Mouse (Mus musculus): ENCODE results near the gene Cmtm6. TPM values are rescaled to one million over a fixed set of nuclear protein-coding genes. Genes with fewer than 3 reads are reported as not detected.

Gene Cmtm6
- polyA plus RNA-seq (2021; fragmentation: Nextera tagmentation): 13.7 and 17.7 TPM in 2 replicates
- long read RNA-seq, experiment 1, transcript Cmtm6-201 (4 exons, 3,383 nt): major isoform, 135 of 157 reads
- long read RNA-seq, experiment 1, partial matches to known transcripts: 5 of 157 reads
- long read RNA-seq, experiment 1, other reads (novel, unspliced or antisense): 17 of 157 reads
- long read RNA-seq, experiment 2, transcript Cmtm6-201 (4 exons, 3,383 nt): major isoform, 17 of 31 reads
- long read RNA-seq, experiment 2, partial matches to known transcripts: 11 of 31 reads
- long read RNA-seq, experiment 2, other reads (novel, unspliced or antisense): 3 of 31 reads

GRCm38 (mm10) chr9:114731011-114731755, at the start of gene Cmtm6:
Cmtm6 (plus strand) TSS chr9:114731116.

GRCm38 (mm10) chr9:114688252-114688952, 42.5 kb upstream of the Cmtm6 start, which contains the start of gene Dync1li1:
Dync1li1 (plus strand) TSS chr9:114688790.

GRCm38 (mm10) chr9:114781526-114782212, 50.8 kb downstream of the Cmtm6 start, which contains the start of gene Cmtm7:
Cmtm7 (minus strand) TSS chr9:114781856.

Other genes with a start within 250 kb of the Cmtm6 start
- not detected in 2 replicates for gene Ccr4, start 226.2 kb upstream of the Cmtm6 start, polyA plus RNA-seq (2021; fragmentation: Nextera tagmentation)
- not detected in 2 replicates for gene C130032M10Rik, start 215.4 kb upstream of the Cmtm6 start, polyA plus RNA-seq (2021; fragmentation: Nextera tagmentation)
- gene Trim71, start 166.7 kb upstream of the Cmtm6 start, polyA plus RNA-seq (2021; fragmentation: Nextera tagmentation): 0.16 and 0.17 TPM in 2 replicates
- gene Cnot10, start 90.9 kb upstream of the Cmtm6 start, polyA plus RNA-seq (2021; fragmentation: Nextera tagmentation): 23.2 and 25.3 TPM in 2 replicates
- 76.5 and 96.0 TPM in 2 replicates for gene Dync1li1, start 42.3 kb upstream of the Cmtm6 start, polyA plus RNA-seq (2021; fragmentation: Nextera tagmentation)
- gene Cmtm7, start 50.7 kb downstream of the Cmtm6 start, polyA plus RNA-seq (2021; fragmentation: Nextera tagmentation): 9.2 and 9.3 TPM in 2 replicates
- 3.6 and 5.1 TPM in 2 replicates for gene Cmtm8, start 113.0 kb downstream of the Cmtm6 start, polyA plus RNA-seq (2021; fragmentation: Nextera tagmentation)
- 14.0 and 24.3 TPM in 2 replicates for gene Gpd1l, start 202.9 kb downstream of the Cmtm6 start, polyA plus RNA-seq (2021; fragmentation: Nextera tagmentation)
- 4.7 and 10.9 TPM in 2 replicates for gene Osbpl10, start 247.5 kb downstream of the Cmtm6 start, polyA plus RNA-seq (2021; fragmentation: Nextera tagmentation)

All from left cerebral cortex, adult 6 months (tissue).